21 mouse cellular contexts compared by ENCODE assay signal in the genomic region with DNA sequence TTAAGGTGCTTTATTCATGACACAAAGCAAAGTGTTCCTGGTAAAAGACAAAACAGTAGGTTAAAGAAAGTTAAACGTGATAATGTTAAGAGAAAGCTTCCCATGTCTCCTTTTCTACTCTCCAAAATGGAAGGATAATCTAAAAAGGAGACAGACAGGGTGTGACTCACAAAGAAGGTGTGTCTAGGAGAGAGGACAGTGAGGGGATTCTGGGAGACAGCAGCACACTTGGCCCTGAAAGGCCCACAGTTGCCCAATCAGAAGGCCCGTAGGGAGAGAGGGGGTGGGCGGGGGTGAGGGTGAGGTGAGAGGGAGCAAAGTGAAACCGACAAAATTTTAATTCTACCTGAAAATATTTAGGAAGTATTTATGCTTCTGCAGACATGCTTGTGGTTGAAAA.
DNase-seq lines count a peak whose midpoint lies in the region; ATAC-seq and TF ChIP-seq lines count a peak whose summit lies in the region.
"Had no signal": no experiment of that assay in that cellular context is flagged by ENCODE, and none has a peak within 500 bp of the region (broad histone marks: within the 10 kb centered on the region; RNA-seq: fewer than 3 reads in every experiment).

No protein-coding gene starts in this region.

- TF ChIP-seq CTCF in MEL (IDR thresholded peaks at IDR 0.05 in 2 of 3, conservative IDR thresholded peaks at IDR 0.05 in 1 of 3; ENCODE audit: control insufficient read depth in 1 of 3, insufficient read depth in 1 of 3, low read depth in 2 of 3, low read length in 3 of 3, poor library complexity in 1 of 3, severe bottlenecking in 1 of 3) = no peak

- no peak overlapping the region for H3K9ac ChIP-seq in MEL (ENCODE audit: control insufficient read depth, low read depth, low read length, poor library complexity, severe bottlenecking)
- H3K9ac ChIP-seq: embryonic facial prominence, embryonic 12.5 days; forebrain, embryonic 13.5 days; forebrain, embryonic 15.5 days; forebrain, postnatal 0 days had no signal

- no peaks in the 10 kb centered on the region for H3K79me2 ChIP-seq in MEL (ENCODE audit: control insufficient read depth, insufficient read depth, low read length, poor library complexity)

- peaks cover 2 to 7% of the 10 kb centered on the region in 2 experiments; a peak in 3 of 4 replicates for H3K4me1 ChIP-seq in MEL (ENCODE audit: control insufficient read depth in 1 of 2, insufficient read depth in 2 of 2, low read length in 2 of 2)
- H3K4me1 ChIP-seq: embryonic facial prominence, embryonic 10.5 days; embryonic facial prominence, embryonic 12.5 days; forebrain, embryonic 13.5 days; forebrain, embryonic 15.5 days had no signal

- TF ChIP-seq RAD21 in MEL (IDR thresholded peaks at IDR 0.05; ENCODE audit: low read depth, low read length) = no peak

- no peak overlapping the region for H3K27ac ChIP-seq in MEL (ENCODE audit: control insufficient read depth, low read depth, low read length)
- H3K27ac ChIP-seq: embryonic facial prominence, embryonic 10.5 days; embryonic facial prominence, embryonic 12.5 days; forebrain, embryonic 13.5 days; forebrain, embryonic 15.5 days had no signal

- TF ChIP-seq POLR2A in MEL (IDR thresholded peaks at IDR 0.05; ENCODE audit: control insufficient read depth in 1 of 2, insufficient read depth in 1 of 2, low read depth in 1 of 2, low read length in 2 of 2, poor library complexity in 1 of 2) = no peak

- TF ChIP-seq EP300 in MEL (IDR thresholded peaks at IDR 0.05; ENCODE audit: low read depth in 1 of 2, low read length in 2 of 2) = no peak

- no peaks in the 10 kb centered on the region; a peak in 1 of 4 replicates for H3K36me3 ChIP-seq in MEL (ENCODE audit: control insufficient read depth in 1 of 2, insufficient read depth in 2 of 2, low read length in 2 of 2)
- H3K36me3 ChIP-seq: embryonic facial prominence, embryonic 10.5 days; embryonic facial prominence, embryonic 12.5 days; forebrain, embryonic 15.5 days; G1E had no signal

- DNase-seq in ES-CJ7 (ENCODE audit: low read depth, low spot score) (peak; percentile 59), MEL (ENCODE audit: low read depth, low spot score) (peak; percentile 20), ZHBTc4 (ENCODE audit: low read depth, low spot score) (peak; percentile 35)
- DNase-seq in right cerebral cortex, postnatal 10 days (ENCODE audit: low spot score in 2 of 2) = no peak
- DNase-seq: adrenal gland, adult 8-10 months; adrenal gland, postnatal 14 days; adrenal gland, postnatal 36 days; cerebellum, adult 11-12 months; cerebellum, adult 2 months; cerebellum, adult 9-10 months; cerebellum, postnatal 10 days; cerebellum, postnatal 25 days; forebrain, postnatal 0 days had no signal

- H3K9me3 ChIP-seq in MEL (replicated peaks; ENCODE audit: insufficient read depth, low read length) = no peaks in the 10 kb centered on the region
- H3K9me3 ChIP-seq: embryonic facial prominence, embryonic 10.5 days; embryonic facial prominence, embryonic 12.5 days; forebrain, embryonic 13.5 days; forebrain, embryonic 15.5 days; G1E had no signal

- no peaks in the 10 kb centered on the region for H3K27me3 ChIP-seq in MEL (ENCODE audit: control insufficient read depth in 1 of 2, insufficient read depth in 2 of 2, low read length in 2 of 2)
- H3K27me3 ChIP-seq: embryonic facial prominence, embryonic 12.5 days; forebrain, embryonic 13.5 days; forebrain, embryonic 15.5 days; Patski had no signal

- ATAC-seq in megakaryocyte-erythroid progenitor cell, adult 5-6 weeks (replicated peaks; ENCODE audit: low FRiP score, low TSS enrichment, poor library complexity, severe bottlenecking) = no peak
- ATAC-seq: activated CD4-positive, CD25-positive, alpha-beta regulatory T cell, adult 4 months; forebrain, embryonic 13.5 days; forebrain, embryonic 15.5 days; forebrain, postnatal 0 days; Patski had no signal

- no peak overlapping the region for H3K4me3 ChIP-seq in MEL (ENCODE audit: control insufficient read depth in 1 of 2, insufficient read depth in 1 of 2, low read depth in 2 of 2, low read length in 2 of 2)
- H3K4me3 ChIP-seq: embryonic facial prominence, embryonic 10.5 days; embryonic facial prominence, embryonic 12.5 days; forebrain, embryonic 13.5 days; forebrain, embryonic 15.5 days had no signal

TF ChIP-seq in MEL, 35 proteins besides CTCF, POLR2A, EP300 and RAD21:
- no peak for TF ChIP-seq POLR2AphosphoS2 (IDR thresholded peaks at IDR 0.05; ENCODE audit: low read length)
- no peak for TF ChIP-seq TBP (IDR thresholded peaks at IDR 0.05; ENCODE audit: low read depth, low read length)
- no peak for TF ChIP-seq USF1 (IDR thresholded peaks at IDR 0.05; ENCODE audit: low read depth, low read length)
- TF ChIP-seq MAFK (IDR thresholded peaks at IDR 0.05; ENCODE audit: borderline replicate concordance, low read depth, low read length) = no peak

Comparison
In these comparisons a context has a peak if more than half of its experiments do, and no peak if none do; other contexts are left out.
1. DNase-seq: peak in ES-CJ7 (single experiment), MEL (single experiment) and ZHBTc4 (single experiment); none in right cerebral cortex, postnatal 10 days (0 of 2).